Mouse (Mus musculus) forebrain, postnatal 0 days (tissue): Measurements from ENCODE around the gene Socs5. TPM values are rescaled to one million over a fixed set of nuclear protein-coding genes. Genes with fewer than 3 reads are reported as not detected.

ENCODE experiments used
- ATAC-seq: fragments of 200-750 bp; cut with Nextera tagmentation; 2 replicates; pipeline ENCODE4 v1.8.0; 2017; ENCODE audit warnings: mild to moderate bottlenecking, moderate library complexity
- DNase-seq: peaks from one replicate; pipeline ENCODE4 v3.0.0-alpha.2; 2015
- H3K27ac ChIP-seq: fragments of 300-500 bp; sonication (generic); 2 replicates; pipeline ENCODE4 v1.5.1; 2014; ENCODE audit warnings: low read depth, mild to moderate bottlenecking, antibody characterized with exemption, low read length, moderate library complexity, mixed read lengths
- H3K27me3 ChIP-seq: fragments of 300-500 bp; sonication (generic); 2 replicates; pipeline ENCODE4 v1.6.1; 2014; ENCODE audit warnings: mild to moderate bottlenecking, low read length, mixed read lengths; ENCODE audit not compliant: insufficient read depth
- H3K36me3 ChIP-seq: fragments of 300-500 bp; sonication (generic); 2 replicates; pipeline ENCODE4 v1.6.1; 2014; ENCODE audit warnings: mild to moderate bottlenecking, moderate library complexity; ENCODE audit not compliant: insufficient read depth
- H3K4me1 ChIP-seq: fragments of 300-500 bp; sonication (generic); 2 replicates; pipeline ENCODE4 v1.6.1; 2014; ENCODE audit warnings: antibody characterized with exemption; ENCODE audit not compliant: insufficient read depth
- H3K4me2 ChIP-seq: fragments of 300-500 bp; sonication (generic); 2 replicates; pipeline ENCODE4 v1.6.1; 2014; ENCODE audit warnings: low read depth, mild to moderate bottlenecking, moderate library complexity
- H3K4me3 ChIP-seq: fragments of 300-500 bp; sonication (generic); 2 replicates; pipeline ENCODE4 v1.5.1; 2014; ENCODE audit warnings: low read depth, low read length, mixed read lengths
- H3K9ac ChIP-seq: fragments of 300-500 bp; sonication (generic); 2 replicates; pipeline ENCODE4 v1.6.1; 2014; ENCODE audit warnings: mild to moderate bottlenecking
- H3K9me3 ChIP-seq: fragments of 300-500 bp; sonication (generic); 2 replicates; pipeline ENCODE4 v1.6.1; 2016; ENCODE audit warnings: low read length
- CTCF ChIP-seq: sonication (generic); IDR thresholded peaks from 2 replicates; pipeline ENCODE4 v1.5.1; 2016; ENCODE audit warnings: antibody characterized with exemption, control low read depth, low read depth
- WGBS: fragments of 180-500 bp; shearing (Covaris S2); extraction: QIAGEN DNeasy Blood & Tissue Kit; methylation state at CpG from one replicate; pipeline ENCODE4 v1.1.7; 2014; 5-methylcytosine and 5-hydroxymethylcytosine counted together
- polyA plus RNA-seq: library from polyadenylated mRNA; unstranded; fragments of >200 nt; fragmentation: Nextera tagmentation; extraction: Ambion mirVana; gene quantifications from 2 replicates; pipeline ENCODE4 v1.2.1, GENCODE M21; 2015
- total RNA-seq: library from RNA; depleted of rRNA; stranded (reverse); fragments of >200 nt; gene quantifications from 2 replicates; pipeline ENCODE4 v1.2.3, GENCODE M21; 2014

Gene Socs5
- total and polyA plus RNA-seq, 2 experiments from 2014 or later: 11.8 to 20.2 TPM

- 48% methylated on average over 24 of the region's 24 CpGs for WGBS
- Histone ChIP-seq H3K27me3 (no peaks in the 10 kb centered on the region), H3K9ac (no peak overlapping the region), H3K36me3 (peaks cover 3% of the 10 kb centered on the region; the same call in 1 of the 2 replicates), H3K27ac (no peak overlapping the region), H3K4me3 (no peak overlapping the region), H3K9me3 (no peaks in the 10 kb centered on the region), H3K4me2 (peak overlapping the region; percentile 35), H3K4me1 (no peaks in the 10 kb centered on the region)
- TF ChIP-seq CTCF: no peak
- DNase-seq: no peak
- ATAC-seq: no peak; the same call in 1 of the 2 replicates
Observed at GRCm38 (mm10) chr17:87125344-87125743, 17.9 kb downstream of the Socs5 start.

DNA sequence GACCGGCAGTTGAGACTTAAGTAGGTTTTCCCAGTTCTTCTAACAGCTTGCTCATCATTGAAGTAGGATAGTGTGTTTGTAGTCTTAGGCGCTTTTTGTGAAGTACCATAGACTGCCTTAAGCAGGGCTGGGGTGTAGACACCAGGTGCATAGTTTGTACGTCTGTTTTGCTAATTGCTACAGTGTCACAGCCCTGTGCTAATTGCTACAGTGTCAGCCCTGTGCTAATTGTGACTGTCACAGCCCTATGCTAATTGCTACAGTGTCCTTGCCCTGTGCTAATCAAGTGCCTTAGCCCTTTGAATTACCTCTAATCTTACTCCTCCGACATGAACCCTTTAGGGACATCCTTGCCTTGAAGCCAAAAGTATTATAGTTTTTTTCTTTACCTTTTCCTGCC is 24.8 kb downstream of the Socs5 start:
- H3K4me1 ChIP-seq: no peaks in the 10 kb centered on the region
- H3K27me3 ChIP-seq: no peaks in the 10 kb centered on the region
- H3K9me3 ChIP-seq: no peaks in the 10 kb centered on the region
- H3K9ac ChIP-seq: no peak overlapping the region
- DNase-seq (no peak), ATAC-seq (peak; percentile 29; the same call in 1 of the 2 replicates)
- WGBS: 40% methylated on average over 4 of the region's 4 CpGs
- no peak overlapping the region for H3K4me3 ChIP-seq
- TF ChIP-seq CTCF: no peak
- no peak overlapping the region for H3K4me2 ChIP-seq
- H3K36me3 ChIP-seq: peaks cover 15% of the 10 kb centered on the region
- no peak overlapping the region for H3K27ac ChIP-seq

GRCm38 (mm10) chr17:87133823-87134222 is 26.3 kb downstream of the Socs5 start:
- no peak for ATAC-seq

GRCm38 (mm10) chr17:87134631-87135030 is 27.2 kb downstream of the Socs5 start:
- DNase-seq: no peak
- H3K4me3 ChIP-seq: no peak overlapping the region
- ATAC-seq: no peak
- no peak overlapping the region for H3K27ac ChIP-seq
- no peak overlapping the region for H3K9ac ChIP-seq
- H3K9me3 ChIP-seq: no peaks in the 10 kb centered on the region
- H3K4me2 ChIP-seq: no peak overlapping the region
- no peaks in the 10 kb centered on the region for H3K4me1 ChIP-seq
- no peaks in the 10 kb centered on the region for H3K27me3 ChIP-seq
- no peak for TF ChIP-seq CTCF
- peaks cover 15% of the 10 kb centered on the region for H3K36me3 ChIP-seq
- 93% methylated on average over 24 of the region's 24 CpGs for WGBS

More at GRCm38 (mm10) chr17:87133823-87134222, 26.3 kb downstream of the Socs5 start:
- Histone ChIP-seq H3K4me2 (no peak overlapping the region), H3K27me3 (no peaks in the 10 kb centered on the region), H3K36me3 (peaks cover 15% of the 10 kb centered on the region), H3K27ac (no peak overlapping the region), H3K9ac (no peak overlapping the region), H3K9me3 (no peaks in the 10 kb centered on the region), H3K4me3 (no peak overlapping the region), H3K4me1 (no peaks in the 10 kb centered on the region)
- 69% methylated on average over 23 of the region's 23 CpGs for WGBS
- no peak for DNase-seq
- TF ChIP-seq CTCF: peak; percentile 10; the same call in 1 of the 2 replicates

DNA sequence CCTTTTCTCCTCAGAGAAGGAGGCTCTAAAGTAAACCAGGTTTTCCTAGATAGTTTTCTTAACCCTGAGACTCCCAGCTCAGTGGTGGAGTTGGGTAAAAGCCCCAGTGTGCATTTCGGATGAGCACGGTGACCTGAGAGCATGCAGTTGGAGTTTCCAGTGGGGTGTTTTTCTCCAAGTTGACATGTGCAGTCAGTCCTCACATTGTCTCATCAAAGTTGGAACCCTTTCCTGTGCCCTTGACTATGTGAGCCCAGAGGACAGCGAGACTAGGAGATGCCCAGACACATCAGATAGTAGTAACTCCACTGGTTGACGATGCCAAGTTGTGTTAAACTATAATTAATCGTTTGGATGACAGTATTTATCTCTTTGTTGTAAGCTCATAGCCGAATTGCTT is 28.3 kb downstream of the Socs5 start:
- DNase-seq (no peak), ATAC-seq (no peak)
- Histone ChIP-seq H3K9ac (no peak overlapping the region), H3K27ac (no peak overlapping the region), H3K27me3 (no peaks in the 10 kb centered on the region), H3K9me3 (no peaks in the 10 kb centered on the region), H3K36me3 (peaks cover 15% of the 10 kb centered on the region), H3K4me3 (no peak overlapping the region), H3K4me1 (no peaks in the 10 kb centered on the region), H3K4me2 (no peak overlapping the region)
- TF ChIP-seq CTCF: no peak
- WGBS: 84% methylated on average over 6 of the region's 6 CpGs

GRCm38 (mm10) chr17:87141188-87141935 is 33.9 kb downstream of the Socs5 start:
- no peaks in the 10 kb centered on the region for H3K27me3 ChIP-seq
- H3K4me2 ChIP-seq: no peak overlapping the region
- DNase-seq (no peak), ATAC-seq (no peak)
- H3K4me1 ChIP-seq: no peaks in the 10 kb centered on the region
- no peak overlapping the region for H3K4me3 ChIP-seq
- no peaks in the 10 kb centered on the region for H3K9me3 ChIP-seq
- TF ChIP-seq CTCF: no peak
- H3K36me3 ChIP-seq: no peaks in the 10 kb centered on the region
- H3K9ac ChIP-seq: no peak overlapping the region
- 83% methylated on average over 9 of the region's 9 CpGs for WGBS
- no peak overlapping the region for H3K27ac ChIP-seq

DNA sequence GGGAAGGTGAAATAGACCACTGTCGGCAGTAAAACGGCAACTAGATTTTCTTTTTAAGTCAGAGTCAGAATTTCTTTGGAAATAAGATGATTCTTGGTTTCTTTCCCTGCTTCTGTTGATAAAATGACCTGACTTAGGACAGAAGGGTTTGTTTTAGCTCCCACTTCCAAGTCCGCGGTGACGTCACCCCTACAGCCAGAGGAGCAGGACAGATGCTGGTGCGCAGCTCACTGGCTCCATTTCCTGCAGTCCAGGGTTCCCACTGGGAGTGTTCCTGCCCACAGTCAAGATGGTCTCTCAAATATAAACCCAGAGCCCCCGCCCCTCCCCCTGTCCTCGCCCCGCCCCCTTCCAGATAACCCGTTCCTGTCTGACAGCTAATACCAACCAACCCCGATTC is 34.8 kb downstream of the Socs5 start:
- ATAC-seq: no peak
- no peak overlapping the region for H3K4me3 ChIP-seq
- no peaks in the 10 kb centered on the region for H3K9me3 ChIP-seq
- 62% methylated on average over 11 of the region's 11 CpGs for WGBS
- no peak overlapping the region for H3K27ac ChIP-seq
- H3K4me2 ChIP-seq: no peak overlapping the region
- no peaks in the 10 kb centered on the region for H3K36me3 ChIP-seq
- H3K27me3 ChIP-seq: no peaks in the 10 kb centered on the region
- TF ChIP-seq CTCF: no peak
- H3K4me1 ChIP-seq: no peaks in the 10 kb centered on the region
- H3K9ac ChIP-seq: no peak overlapping the region
- DNase-seq: no peak
